Mouse (Mus musculus) heart, adult 2 months (tissue): Measurements from ENCODE around the gene Wdr60.

Experiments
- CTCF ChIP-seq: fragments of 200-600 bp; IDR thresholded peaks from 2 replicates; pipeline ENCODE4 v1.8.1; 2022; ENCODE audit warnings: antibody characterized with exemption, mild to moderate bottlenecking, moderate library complexity
- EP300 ChIP-seq: fragments of 200-500 bp; IDR thresholded peaks from 2 replicates; pipeline ENCODE4 v1.6.1; 2011; ENCODE audit warnings: low read depth, low read length, control low read depth; ENCODE audit not compliant: insufficient read depth
- POLR2A ChIP-seq: fragments of 200-500 bp; IDR thresholded peaks from 2 replicates; pipeline ENCODE4 v1.6.1; 2011; ENCODE audit warnings: mild to moderate bottlenecking, low read depth, low read length, control low read depth; ENCODE audit not compliant: insufficient read depth

DNA sequence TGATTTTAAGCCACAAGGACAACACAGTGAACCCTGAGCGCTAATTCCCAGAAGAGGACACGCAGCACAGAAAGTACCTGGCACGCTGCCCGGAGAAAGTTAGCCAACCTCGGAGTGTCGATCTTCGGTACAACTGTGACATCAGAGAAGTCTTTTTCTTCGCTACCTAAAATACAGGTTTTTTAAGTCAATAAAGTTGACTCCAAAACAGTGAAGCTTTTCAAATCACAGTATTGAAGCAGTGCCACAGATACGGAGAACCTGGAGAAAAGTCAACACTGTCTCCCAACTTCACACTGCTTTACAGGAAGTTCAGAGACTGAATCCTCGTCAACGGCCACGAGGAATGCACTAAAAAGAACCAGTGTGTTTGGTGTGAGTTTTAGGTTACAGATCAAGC is 31.2 kb downstream of the Wdr60 start:
- TF ChIP-seq EP300 (peak; percentile 68; the same call in 1 of the 2 replicates), CTCF (0 out of 2 replicates have a peak, but pooled peaks have one; percentile 2), POLR2A (no peak)
